Mouse (Mus musculus): Measurements from ENCODE around the gene Ercc2.

Gene Ercc2

DNA sequence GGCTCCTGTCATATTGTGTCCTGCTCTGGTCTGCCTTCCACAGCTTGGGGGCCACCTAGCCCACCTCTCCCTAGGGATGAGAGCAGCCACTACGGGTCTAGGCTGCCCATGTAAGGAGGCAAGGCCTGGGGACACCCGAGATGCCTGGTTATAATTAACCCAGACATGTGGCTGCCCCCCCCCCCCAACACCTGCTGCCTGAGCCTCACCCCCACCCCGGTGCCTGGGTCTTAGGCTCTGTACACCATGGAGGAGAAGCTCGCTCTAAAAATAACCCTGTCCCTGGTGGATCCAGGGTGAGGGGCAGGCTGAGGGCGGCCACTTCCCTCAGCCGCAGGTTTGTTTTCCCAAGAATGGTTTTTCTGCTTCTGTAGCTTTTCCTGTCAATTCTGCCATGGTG lies 27.9 kb downstream of the Ercc2 start:
- DNase-seq (ENCODE audit: low spot score) = no peak

DNA sequence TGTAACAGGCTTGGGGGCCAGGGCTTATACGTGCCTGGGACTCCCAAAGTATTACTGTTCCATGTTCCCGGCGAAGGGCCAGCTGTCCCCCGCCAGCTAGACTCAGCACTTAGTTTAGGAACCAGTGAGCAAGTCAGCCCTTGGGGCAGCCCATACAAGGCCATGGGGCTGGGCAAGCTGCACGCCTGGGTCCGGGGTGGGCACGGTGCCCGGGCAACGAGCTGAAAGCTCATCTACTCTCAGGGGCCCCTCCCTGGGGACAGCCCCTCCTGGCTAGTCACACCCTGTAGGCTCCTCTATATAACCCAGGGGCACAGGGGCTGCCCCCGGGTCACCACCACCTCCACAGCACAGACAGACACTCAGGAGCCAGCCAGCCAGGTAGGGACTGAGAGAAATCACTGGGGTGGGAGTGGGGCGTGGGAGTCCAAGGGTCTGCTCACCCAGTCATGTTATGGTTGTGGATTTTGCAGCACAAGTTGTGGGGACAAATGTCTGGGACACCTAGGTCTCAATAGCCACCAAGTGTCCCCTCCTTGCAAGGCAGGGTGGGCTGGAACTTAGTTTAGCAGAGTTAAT lies 29.0 kb downstream of the Ercc2 start:
- DNase-seq (ENCODE audit: low spot score) = no peak

DNA sequence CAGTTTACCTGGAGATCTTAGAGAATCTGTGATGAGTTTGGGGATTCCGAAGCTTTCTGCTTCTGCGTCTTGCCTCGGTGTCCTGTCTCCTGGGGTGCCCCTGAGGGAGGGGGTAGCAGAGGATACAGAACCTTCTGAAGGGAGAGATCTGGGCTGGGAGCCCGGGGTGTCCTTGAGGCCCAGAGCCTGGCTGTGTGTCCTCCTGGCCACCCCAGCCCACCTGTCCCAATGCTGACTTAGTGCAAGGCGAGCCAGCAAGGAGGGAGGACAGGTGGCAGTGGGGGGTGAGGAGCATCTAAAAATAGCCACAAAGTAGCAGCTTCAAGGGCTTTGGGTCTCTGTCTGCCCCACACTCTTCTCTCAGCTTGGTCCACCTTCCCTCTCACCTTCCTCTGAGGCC lies 30.0 kb downstream of the Ercc2 start:
- DNase-seq (ENCODE audit: low spot score) = no peak

DNA sequence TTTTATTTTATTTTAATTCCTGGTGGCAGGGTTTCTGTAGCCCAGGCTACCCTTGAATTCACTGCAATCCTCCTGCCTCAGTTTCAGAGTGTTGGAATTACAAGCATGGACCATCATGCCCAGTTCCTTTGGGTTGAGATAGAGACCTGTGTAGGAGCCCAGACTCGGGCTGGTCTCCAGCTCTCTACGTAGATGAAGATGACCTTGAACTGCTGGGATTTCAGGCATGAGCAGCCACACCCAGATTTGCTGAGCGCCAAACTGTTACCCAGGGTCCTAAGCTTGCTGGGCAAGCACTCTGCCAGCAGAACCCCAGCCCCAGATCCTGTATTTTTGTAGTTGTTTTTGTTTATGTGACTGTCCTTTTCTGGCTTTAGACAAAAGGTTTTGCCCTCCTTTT lies 31.7 kb downstream of the Ercc2 start:
- DNase-seq (ENCODE audit: low spot score) = no peak

DNA sequence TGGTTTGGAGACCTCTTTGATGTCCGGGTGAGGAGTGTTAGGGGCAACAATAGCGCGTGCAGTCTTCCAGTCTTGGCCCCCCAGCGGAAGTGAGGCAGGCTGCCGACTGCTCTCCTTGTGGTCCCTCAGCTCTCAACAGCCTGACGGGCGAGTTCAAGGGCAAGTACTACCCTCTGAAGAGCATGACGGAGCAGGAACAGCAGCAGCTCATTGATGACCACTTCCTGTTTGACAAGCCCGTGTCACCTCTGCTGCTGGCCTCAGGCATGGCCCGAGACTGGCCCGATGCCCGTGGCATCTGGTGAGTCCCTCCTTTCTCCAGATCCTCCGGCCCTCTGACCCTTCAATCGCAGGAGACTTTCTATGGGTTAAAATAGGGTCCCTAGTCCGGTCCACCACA lies 34.8 kb downstream of the Ercc2 start:
- no peak for DNase-seq (ENCODE audit: low spot score)

DNA sequence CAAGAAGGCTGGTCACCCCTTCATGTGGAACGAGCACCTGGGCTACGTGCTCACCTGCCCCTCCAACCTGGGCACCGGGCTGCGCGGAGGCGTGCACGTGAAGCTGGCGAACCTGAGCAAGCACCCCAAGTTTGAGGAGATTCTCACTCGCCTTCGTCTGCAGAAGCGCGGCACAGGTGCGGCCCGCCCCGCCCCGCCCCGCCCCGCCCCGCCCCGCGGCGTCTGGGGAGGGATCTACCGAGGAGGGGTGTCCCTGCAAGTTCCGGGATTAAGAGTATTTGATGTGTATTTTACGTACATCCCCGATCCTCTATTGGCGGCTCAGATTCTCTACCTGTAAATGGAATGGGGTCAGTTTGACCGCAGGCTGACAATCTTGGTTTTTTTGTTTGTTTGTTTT lies 38.3 kb downstream of the Ercc2 start:
- DNase-seq (ENCODE audit: low spot score) = no peak

DNA sequence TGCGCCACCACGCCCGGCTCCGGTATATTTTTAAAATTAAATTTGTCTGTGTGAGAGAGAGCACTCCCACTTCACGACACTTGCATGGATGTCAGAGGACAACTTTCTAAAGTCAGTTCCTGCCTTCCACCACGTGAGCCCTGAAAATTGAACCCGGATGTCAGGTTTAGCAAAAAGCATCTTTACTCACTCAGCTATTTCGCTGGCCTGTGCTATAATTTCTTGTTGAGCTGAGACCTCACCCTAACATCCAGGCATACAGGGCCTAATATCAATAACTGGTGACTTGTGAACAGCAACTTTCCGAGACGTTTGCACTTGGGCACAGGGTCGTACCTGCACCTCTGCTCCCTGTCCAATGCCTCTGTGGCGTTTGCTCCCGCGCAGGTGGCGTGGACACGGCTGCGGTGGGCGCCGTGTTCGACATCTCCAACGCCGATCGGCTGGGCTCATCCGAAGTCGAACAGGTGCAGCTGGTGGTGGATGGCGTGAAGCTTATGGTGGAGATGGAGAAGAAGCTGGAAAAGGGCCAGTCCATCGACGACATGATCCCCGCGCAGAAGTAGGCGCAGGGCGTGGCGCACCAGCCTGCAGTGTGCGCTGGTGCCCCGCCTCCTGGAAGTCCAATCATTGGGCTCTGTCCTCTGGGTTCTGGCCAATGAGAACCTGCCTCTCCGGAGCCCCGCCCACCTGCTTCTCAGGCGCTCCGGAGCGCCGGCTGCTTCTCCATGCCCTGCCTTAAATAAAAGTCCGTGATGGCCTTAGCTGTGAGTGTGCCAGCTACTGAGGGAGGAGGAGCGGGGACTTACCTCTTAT lies 39.2 kb downstream of the Ercc2 start:
- DNase-seq (ENCODE audit: low spot score) = peak; percentile 74

DNA sequence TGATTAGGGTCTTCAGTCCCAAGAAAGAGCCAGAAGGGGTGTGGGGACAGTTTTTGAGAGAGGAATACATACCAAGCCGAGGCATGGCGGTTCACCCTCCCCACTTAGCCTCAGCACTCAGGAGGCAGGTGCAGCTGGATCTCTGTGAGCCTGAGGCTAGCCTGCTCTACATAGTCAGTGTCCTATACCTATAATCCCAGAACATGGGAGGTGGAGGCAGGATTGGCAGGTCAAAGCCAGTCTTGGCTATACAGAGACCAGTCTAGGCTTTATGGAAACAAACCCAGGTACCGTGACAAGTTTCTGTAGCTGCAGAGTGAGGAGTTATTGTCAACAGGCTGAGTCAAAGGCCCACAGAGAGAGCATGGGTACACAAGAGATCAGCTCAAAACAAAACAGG lies 41.3 kb downstream of the Ercc2 start:
- no peak for DNase-seq (ENCODE audit: low spot score)

DNA sequence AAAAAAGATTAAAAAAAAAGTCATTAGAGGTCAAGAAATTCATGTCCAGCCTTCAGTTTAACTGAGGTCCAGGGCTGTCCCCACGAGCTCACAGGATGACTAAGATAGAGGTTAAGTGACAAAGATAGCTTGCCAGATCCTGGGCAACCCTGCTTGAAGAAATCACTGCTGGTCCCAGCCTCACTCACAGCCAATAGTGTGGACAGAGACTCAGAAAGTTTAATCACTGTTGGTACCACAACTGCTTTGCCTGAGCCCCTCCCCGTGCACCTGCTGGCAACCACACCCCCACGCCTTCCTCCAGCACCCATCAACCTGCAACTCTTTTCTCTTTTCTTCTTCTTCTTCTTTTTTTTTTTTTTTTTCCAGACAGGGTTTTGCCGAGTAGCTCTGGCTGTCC lies 42.2 kb downstream of the Ercc2 start:
- no peak for DNase-seq (ENCODE audit: low spot score)

DNA sequence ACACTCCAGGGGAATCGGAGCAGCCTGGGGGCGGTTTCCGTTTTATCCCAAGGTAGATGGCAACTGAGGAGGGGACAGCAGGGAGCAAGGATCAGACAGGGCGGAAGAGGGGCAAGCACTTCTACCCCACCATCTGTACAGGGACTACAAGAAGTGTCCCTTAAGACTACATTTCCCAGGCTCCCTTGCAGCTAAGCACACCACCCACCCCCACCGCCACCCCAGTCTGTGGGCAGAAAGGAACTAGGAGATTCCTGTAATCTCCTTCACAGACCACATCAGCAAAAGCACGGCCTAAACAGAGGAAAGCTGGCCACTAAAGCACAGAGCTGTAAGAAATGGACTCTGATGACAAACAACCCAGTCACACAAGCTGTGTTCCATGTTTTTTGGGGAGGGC lies 44.5 kb downstream of the Ercc2 start:
- DNase-seq (ENCODE audit: low spot score) = no peak

DNA sequence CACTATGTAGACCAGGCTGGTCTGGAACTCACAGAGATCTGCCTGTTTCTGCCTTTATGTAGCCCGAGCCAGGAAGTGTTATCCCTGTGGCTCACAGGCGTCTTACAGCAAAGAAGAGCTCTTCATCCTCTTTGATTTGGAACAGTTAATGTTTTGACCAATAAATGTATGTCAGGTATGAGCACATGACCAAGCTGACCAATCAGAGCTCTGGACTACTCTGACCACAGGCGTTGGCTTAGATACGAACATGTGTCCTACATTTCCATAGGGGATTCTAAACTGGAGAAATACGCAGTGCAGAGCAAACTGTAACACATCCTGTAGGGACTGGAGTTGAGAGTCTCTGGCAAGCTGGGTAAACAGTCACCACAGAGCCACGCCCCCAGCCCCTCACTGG lies 45.1 kb downstream of the Ercc2 start:
- DNase-seq (ENCODE audit: low spot score) = no peak

DNA sequence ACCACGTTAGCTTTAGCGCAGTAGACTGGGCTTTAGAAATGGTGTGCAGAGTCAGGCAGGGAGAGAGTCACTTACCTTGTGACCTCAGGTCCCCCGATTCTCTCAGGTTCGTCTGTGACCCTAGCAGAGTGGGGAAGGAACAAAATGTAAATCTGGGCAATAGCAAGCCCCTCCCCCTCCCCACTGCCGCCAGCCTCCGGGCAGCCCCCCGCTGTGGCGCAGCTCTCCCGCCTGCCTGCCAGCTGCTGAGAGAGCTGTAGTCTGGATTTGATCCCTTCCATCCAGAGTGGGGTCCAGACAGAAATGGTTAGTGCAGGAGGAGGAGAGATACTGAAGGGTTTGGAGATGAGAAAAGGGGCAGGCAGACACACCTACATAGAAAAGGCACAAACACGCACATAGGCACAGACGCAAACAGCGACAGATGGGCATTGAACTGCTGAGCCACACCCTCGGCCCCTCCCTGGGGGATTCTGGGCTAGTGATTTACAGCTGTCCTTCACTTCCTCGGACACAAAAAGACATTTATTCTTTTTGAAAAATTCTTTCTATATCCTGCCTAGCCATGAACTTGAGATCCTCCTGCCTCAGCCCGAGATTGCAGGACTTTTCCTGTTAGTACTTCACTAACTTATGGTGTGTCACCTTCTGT lies 46.3 kb downstream of the Ercc2 start:
- DNase-seq (ENCODE audit: low spot score) = no peak

DNA sequence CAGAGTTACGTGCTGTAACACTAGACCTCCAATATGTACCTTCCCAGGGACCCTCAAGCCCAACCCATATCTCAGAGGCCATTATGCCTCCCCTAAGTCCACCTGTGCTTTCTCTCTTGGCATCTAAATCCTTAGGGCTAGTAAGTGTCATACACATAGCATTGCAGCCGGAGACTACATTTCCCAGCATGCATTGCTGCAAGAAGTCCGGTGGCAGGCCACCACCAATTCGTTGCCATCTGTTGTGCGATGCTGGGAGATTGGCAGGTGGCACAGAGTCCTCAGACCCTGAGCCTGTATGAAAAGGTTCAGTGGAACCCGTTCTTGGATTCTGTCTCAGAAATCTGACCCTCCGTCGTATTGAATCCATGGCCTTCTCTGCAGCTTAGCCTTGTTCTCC lies 47.9 kb downstream of the Ercc2 start:
- DNase-seq (ENCODE audit: low spot score) = no peak

DNA sequence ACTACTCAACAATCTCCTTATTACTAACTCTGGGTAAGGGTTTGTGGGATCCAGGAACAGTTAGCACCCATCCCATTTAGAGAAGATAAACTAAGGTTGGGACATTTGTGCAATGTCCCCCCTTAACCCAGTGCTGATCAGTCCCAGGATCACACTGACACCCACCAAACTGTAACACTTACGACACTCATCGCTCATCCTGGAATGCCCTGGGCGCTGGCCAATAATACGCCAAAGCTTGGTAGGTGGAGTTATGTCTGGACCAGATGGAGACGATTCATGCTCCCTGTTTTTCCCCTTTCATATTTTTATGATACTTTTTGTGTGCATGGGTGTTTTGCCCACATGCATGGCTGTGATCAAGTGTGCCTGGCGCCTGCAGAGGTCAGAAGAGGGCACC lies 48.6 kb downstream of the Ercc2 start:
- no peak for DNase-seq (ENCODE audit: low spot score)

DNA sequence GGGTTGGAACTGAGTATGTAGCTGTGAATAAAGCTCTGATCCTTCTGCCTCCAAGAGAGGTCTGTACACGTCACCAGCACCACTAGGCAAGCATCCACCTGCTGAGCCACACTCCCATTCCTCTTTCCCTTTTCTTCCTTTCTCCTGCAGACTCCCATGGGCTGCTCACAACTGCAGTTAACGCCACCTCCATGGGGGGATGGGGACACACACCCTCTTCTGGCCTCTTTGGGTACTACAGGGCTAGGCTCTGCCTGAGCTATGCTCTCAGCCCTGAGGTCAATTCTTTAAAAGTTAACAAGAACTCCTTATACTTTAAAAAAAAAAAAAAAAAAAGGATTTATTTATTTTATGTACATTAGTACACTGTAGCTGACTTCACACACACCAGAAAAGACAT lies 50.7 kb downstream of the Ercc2 start:
- DNase-seq (ENCODE audit: low spot score) = no peak

DNA sequence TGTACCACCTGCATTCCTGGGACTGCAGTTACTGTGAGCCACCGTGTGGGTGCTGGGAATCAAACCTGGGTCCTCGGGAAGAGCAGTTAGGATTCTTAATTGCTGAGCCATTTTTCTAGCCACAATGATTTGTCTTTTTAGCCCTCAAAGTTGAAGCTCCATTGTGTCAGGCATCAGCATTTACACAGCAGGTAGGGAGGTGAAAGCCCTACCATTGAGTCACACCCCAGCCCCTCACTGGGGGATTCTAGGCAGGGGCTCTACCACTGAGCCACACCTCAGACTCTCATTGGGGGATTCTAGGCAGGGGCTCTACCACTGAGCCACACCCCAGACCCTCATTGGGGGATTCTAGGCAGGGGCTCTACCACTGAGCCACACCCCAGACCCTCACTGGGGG lies 54.5 kb downstream of the Ercc2 start:
- no peak for DNase-seq (ENCODE audit: low spot score)

DNA sequence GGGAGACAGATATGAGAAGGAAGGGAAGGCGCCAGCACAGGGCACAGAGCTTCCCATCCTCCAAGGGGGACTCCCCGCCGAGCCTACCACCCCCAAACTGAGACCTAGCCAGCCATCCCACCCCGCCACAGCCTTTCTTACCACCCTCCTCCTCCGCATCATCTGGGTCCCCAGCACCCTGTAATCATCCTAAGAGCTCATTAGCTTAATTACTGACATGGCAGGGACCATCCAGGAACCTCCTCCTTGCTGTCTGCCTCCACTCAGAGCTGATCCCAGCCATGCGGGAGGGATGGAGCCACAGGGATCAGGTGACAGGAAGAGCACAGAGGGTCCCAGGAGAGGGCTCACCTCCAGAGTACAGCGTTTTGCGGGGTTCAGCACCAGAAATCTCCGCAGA lies 55.2 kb downstream of the Ercc2 start:
- DNase-seq (ENCODE audit: low spot score) = no peak

DNA sequence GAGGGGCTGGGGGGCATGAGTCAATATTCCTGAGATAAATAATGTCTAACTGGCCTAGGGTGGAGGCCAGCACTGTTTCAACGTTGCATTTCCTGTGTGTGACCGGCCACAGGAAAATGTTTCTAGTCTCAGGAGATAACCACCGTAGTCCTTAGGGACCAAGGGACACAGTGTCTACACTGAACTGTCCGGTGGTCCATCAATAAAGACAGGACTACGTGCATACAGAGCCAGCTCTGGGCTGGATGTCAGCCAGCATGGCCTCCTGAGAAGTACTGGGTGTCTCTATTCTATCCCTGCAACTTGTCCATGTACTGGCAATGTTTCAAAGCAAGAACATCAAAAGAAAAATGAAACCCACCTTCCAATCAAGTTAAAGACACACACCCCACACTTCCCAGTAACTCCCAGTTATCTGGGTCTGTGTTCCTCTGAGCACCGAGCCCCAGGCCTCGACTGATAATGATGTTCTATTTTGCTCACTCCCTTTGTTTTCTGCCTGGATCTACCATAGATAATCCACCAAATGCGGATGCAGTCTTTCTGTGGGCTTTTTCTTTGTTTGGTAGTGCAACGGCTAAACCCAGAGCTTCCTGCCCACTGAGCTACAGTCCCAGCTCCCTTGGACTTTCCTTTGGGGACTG lies 59.8 kb downstream of the Ercc2 start:
- DNase-seq (ENCODE audit: low spot score) = no peak

DNA sequence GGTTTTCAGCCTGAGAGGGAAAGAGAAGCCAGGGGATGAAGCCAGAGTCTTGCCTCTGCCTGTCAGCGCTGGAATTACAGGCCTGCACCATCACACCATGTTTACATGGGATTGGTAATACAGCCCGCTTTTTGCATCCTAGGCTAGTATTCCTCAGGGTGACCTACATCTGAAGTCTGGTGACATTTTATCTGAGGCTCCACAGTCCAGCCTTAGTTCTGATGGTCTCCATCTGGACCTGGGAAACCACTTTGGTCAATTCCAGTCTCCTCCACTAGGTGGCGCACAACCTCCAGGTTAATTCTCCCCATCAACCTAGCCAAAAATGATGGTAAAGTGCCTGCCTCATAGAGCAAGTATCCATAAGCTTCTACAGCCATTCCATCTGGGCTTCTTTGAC lies 61.5 kb downstream of the Ercc2 start:
- peak; percentile 79 for DNase-seq (ENCODE audit: low spot score)

DNA sequence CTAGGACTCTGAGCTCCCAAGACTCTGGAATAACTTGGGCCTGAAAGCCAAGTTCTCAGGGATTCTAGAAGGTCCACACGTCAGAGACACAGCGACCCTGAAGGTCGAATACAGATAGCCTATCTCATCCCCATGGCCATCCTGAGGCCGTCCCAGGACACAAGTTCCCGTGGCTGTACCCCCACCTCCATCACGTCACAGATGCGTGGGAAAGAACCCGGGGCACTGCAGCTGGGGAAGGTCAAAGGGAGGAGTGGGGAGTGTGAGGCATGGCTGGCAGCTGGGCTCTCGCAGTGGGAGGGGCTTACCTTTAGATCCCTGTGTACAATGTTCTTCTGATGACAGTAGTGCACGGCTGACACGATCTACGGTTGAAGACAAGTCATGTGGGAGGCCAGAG lies 63.0 kb downstream of the Ercc2 start:
- no peak for DNase-seq (ENCODE audit: low spot score)
